Mouse (Mus musculus) spleen, adult 2 months (tissue): Measurements from ENCODE around the gene Kdr.

Source experiments
- CTCF ChIP-seq: fragments of 200-500 bp; IDR thresholded peaks from 2 replicates; pipeline ENCODE4 v1.5.1; 2011; ENCODE audit warnings: mild to moderate bottlenecking, inconsistent platforms; ENCODE audit not compliant: insufficient read depth, insufficient read length, insufficient replicate concordance; ENCODE audit errors: extremely low read depth
- POLR2A ChIP-seq: fragments of 200-500 bp; IDR thresholded peaks from 2 replicates; pipeline ENCODE4 v1.6.1; 2011; ENCODE audit warnings: low read depth, low read length, inconsistent platforms

- no peak for TF ChIP-seq CTCF
- no peak for TF ChIP-seq POLR2A
Measured at GRCm38 (mm10) chr5:75941775-75942580, 36.3 kb downstream of the Kdr start.
